Mouse (Mus musculus) liver (tissue): ENCODE data around the gene Gsta1.
"Not testable (repeated sequence)": the region's sequence is repeated elsewhere in the genome, so short reads cannot be mapped to it uniquely, and the experiment has no call there.

ENCODE experiments used
- DNase-seq: peaks from one replicate; pipeline ENCODE4 v3.0.0-alpha.2; 2020; ENCODE audit warnings: mixed read lengths

Gsta1 gene

DNA sequence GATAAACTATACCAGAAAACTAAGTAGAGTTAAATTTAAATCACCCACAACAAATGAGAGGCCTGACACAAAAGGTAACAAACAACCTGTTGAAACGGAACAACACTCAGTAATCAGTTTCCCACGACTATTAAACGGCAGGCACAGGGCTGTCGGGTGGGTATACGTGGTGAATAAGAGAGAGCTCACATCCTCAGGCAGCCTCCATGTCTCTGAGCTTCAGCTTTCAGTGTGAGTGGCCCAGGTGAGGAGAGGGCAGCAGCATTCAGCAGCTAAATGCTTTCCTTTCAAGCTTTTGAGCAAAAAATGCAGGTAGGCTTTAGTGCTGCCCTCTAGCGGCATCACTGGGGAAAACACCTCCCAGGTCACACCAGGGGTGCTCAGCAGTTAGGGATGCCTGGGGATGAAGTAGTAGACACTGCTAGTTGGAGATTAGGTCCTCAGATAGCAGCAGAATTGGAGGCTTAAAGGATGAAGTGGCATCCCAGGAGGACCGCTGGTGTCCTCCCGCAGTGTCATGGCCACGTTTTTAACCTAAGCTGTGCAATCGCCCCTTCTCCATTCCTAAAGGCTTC lies 2.8 kb downstream of the Gsta1 start:
- not testable (repeated sequence) for DNase-seq

DNA sequence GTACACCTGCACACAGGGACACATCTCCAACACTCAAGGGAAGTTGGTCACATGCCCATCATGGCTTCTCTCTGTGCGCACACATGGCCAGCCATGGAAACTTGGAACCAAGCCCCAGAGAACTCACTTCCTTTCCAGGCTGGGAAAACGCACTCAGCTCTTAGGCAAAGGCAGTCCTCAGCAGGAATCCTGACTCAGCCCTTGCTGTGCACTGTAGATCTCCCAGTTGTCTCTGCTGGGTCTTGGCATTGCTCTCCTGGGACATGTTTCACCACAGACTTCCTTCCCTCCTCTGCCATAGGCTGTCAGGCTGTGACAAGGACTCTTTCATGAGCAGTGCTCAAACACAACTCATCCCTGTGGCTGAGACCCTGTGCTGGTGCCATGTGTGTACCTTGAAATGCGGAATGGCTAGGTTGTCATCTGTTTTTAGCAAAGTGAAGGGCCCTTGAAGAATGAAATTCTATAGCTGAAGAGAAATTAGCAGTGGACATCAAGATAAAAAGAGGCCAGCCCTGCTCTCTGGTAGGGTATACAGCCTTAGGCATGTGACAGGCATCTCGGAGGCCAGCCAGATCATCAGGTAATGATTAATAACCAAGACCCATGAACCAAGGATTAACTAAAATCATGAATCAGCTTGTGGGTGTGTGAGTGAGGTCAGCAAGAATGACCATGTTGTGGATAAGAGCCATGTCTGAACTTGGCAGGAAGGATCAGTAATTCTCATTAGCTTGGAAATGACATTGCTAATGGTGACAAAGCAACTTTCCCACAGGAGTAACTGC lies 25.4 kb downstream of the Gsta1 start:
- DNase-seq = not testable (repeated sequence)

DNA sequence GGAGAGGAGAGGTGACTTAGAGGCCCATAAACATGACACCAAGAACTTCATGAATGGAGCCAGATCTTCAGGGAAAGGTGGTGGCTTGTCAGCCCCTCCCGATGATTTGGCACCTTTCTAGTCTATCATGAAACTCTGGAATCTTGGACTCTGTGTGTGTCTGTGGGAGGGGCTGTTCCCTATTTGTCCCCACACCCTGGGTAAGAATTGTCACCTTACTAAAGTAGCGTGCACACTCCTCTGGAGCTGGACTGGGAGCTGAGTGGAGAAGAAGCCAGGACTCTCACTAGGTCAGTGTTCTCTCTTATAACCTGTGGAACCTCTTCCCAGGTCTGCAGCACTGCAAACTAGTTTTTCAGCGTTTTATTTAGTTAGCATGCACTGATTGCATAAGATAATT lies 26.5 kb downstream of the Gsta1 start, which contains the start of gene Gm3776:
Gene Gm3776, plus strand, starts transcription at position 216 of the 400 bp plus-strand sequence.
- not testable (repeated sequence) for DNase-seq

DNA sequence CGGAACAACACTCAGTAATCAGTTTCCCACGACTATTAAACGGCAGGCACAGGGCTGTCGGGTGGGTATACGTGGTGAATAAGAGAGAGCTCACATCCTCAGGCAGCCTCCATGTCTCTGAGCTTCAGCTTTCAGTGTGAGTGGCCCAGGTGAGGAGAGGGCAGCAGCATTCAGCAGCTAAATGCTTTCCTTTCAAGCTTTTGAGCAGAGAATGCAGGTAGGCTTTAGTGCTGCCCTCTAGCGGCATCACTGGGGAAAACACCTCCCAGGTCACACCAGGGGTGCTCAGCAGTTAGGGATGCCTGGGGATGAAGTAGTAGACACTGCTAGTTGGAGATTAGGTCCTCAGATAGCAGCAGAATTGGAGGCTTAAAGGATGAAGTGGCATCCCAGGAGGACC lies 29.2 kb downstream of the Gsta1 start:
- not testable (repeated sequence) for DNase-seq

DNA sequence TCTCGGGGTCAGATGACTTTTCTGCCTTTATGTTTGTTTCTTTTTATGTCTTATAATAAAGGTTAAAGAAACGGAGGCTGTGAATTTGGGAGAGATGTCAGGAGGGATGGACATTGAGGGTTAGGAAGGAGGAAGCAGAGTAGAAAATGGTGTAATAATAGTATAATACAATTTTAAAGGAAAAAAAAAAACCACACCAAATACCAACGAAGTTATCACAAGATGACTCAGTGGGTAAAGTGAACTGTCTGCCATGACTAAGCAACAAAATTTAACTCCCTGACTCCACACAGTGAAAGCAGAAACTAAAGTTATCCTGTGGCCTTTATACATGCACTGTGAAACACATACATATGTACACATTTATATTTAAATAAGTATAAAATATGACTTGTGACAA lies 40.5 kb downstream of the Gsta1 start:
- DNase-seq = not testable (repeated sequence)

DNA sequence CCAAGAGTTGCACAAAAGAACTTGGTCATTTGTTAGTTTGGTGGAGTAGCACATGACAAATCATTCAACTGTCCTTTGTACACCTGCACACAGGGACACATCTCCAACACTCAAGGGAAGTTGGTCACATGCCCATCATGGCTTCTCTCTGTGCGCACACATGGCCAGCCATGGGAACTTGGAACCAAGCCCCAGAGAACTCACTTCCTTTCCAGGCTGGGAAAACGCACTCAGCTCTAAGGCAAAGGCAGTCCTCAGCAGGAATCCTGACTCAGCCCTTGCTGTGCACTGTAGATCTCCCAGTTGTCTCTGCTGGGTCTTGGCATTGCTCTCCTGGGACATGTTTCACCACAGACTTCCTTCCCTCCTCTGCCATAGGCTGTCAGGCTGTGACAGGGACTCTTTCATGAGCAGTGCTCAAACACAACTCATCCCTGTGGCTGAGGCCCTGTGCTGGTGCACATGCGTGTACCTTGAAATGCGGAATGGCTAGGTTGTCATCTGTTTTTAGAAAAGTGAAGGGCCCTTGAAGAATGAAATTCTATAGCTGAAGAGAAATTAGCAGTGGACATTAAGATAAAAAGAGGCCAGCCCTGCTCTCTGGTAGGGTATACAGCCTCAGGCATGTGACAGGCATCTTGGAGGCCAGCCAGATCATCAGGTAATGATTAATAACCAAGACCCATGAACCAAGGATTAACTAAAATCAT lies 51.7 kb downstream of the Gsta1 start:
- not testable (repeated sequence) for DNase-seq

- DNase-seq = not testable (repeated sequence)
Measured at GRCm38 (mm10) chr9:78289063-78289462, 58.6 kb downstream of the Gsta1 start.

- not testable (repeated sequence) for DNase-seq
Measured at GRCm38 (mm10) chr9:78289723-78290122, 59.3 kb downstream of the Gsta1 start, which contains the start of gene Gm10639. Gene Gm10639 (plus strand): TSS chr9:78289923.
